Mouse (Mus musculus) heart, adult 2 months (tissue): ENCODE results near the gene LTO1.

Source experiments
- CTCF ChIP-seq: fragments of 200-600 bp; IDR thresholded peaks from 2 replicates; pipeline ENCODE4 v1.8.1; 2022; ENCODE audit warnings: antibody characterized with exemption, mild to moderate bottlenecking, moderate library complexity
- EP300 ChIP-seq: fragments of 200-500 bp; IDR thresholded peaks from 2 replicates; pipeline ENCODE4 v1.6.1; 2011; ENCODE audit warnings: low read depth, low read length, control low read depth; ENCODE audit not compliant: insufficient read depth
- POLR2A ChIP-seq: fragments of 200-500 bp; IDR thresholded peaks from 2 replicates; pipeline ENCODE4 v1.6.1; 2011; ENCODE audit warnings: mild to moderate bottlenecking, low read depth, low read length, control low read depth; ENCODE audit not compliant: insufficient read depth

- TF ChIP-seq EP300 (peak; percentile 42; the same call in 1 of the 2 replicates), POLR2A (no peak), CTCF (no peak)
These were observed 58.6 kb downstream of the LTO1 start for GRCm38 (mm10) chr7:144973461-144973860.
